Mouse (Mus musculus): ENCODE data around the gene Nhlrc4.

DNA sequence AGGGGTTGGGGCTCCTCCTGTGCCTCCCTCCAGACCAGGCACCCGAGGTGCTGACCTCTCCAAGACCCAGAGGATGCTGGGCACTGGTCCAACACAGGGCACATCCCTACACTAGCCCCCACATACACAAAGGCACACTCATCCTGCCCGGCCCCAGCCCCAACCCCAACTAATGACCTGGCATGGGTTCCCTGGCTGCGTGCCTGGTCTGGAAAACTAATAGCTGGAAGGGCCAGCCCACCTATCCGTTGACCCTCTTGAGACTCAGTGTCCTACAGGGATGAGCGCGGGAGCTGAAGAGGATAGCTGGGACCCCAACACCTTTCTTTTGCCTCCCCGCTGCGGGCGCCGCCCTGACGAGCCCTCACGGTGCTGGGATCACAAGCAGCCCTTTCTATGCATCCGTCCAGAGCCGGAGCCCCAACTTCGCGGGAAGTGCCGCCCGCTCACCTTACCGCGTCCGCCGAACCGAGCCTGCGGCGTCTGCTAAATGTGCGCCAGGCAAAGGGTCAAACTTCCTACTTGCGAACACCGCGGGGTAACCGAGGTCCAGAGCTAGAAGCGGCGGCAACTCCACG, 6.6 kb upstream of the Nhlrc4 start:
- TF ChIP-seq CTCF (IDR thresholded peaks at IDR 0.05; ENCODE audit: low read depth, low read length) (no peak), POLR2A (IDR thresholded peaks at IDR 0.05; ENCODE audit: borderline replicate concordance, low read depth, low read length) (no peak)

Data from bone marrow macrophage, adult 2 months (primary cell).